Comparison of ENCODE assay signal across 14 mouse cellular contexts in genomic region chr10:4618026-4618425, GRCm38 (mm10). TPM values are rescaled to one million over a fixed set of nuclear protein-coding genes. Genes with fewer than 3 reads are reported as not detected.
A peak's percentile ranks its signal among the peaks of the same experiment; 100 is the strongest.
DNase-seq lines count a peak whose midpoint lies in the region; ATAC-seq and TF ChIP-seq lines count a peak whose summit lies in the region.
"Had no signal": no experiment of that assay in that cellular context is flagged by ENCODE, and none has a peak within 500 bp of the region (broad histone marks: within the 10 kb centered on the region; RNA-seq: fewer than 3 reads in every experiment).

No protein-coding gene starts in this region.

- H3K27me3 ChIP-seq in kidney, adult 2 months (replicated peaks; ENCODE audit: control insufficient read depth, insufficient read depth, low read length) = no peaks in the 10 kb centered on the region
- H3K27me3 ChIP-seq in lung, embryonic 16.5 days (ENCODE audit: control insufficient read depth, insufficient read depth, low read depth, low read length) = no peaks in the 10 kb centered on the region
- no peaks in the 10 kb centered on the region for H3K27me3 ChIP-seq in stomach, embryonic 15.5 days (replicated peaks)
- H3K27me3 ChIP-seq: embryonic facial prominence, embryonic 12.5 days had no signal

- H3K4me2 ChIP-seq in lung, embryonic 16.5 days (ENCODE audit: low read depth, low read length) = no peak overlapping the region
- no peak overlapping the region for H3K4me2 ChIP-seq in stomach, embryonic 15.5 days
- H3K4me2 ChIP-seq: embryonic facial prominence, embryonic 12.5 days; heart, embryonic 11.5 days; hindbrain, embryonic 14.5 days had no signal

- peak; percentile 51; the same call in 1 of the 2 replicates for ATAC-seq in lung, embryonic 16.5 days (ENCODE audit: low read depth)
- ATAC-seq in stomach, embryonic 15.5 days (ENCODE audit: insufficient read depth, low FRiP score, low read depth) = peak; percentile 51; the same call in 1 of the 2 replicates
- ATAC-seq: intestine, postnatal 0 days; liver, postnatal 0 days had no signal

- no peaks in the 10 kb centered on the region for H3K36me3 ChIP-seq in kidney, adult 2 months (ENCODE audit: control insufficient read depth, insufficient read depth, low read length)
- no peaks in the 10 kb centered on the region for H3K36me3 ChIP-seq in lung, embryonic 16.5 days (ENCODE audit: control insufficient read depth, insufficient read depth, low read length)
- H3K36me3 ChIP-seq in stomach, embryonic 15.5 days = no peaks in the 10 kb centered on the region
- H3K36me3 ChIP-seq: embryonic facial prominence, embryonic 12.5 days had no signal

- H3K4me1 ChIP-seq in kidney, adult 2 months (ENCODE audit: control insufficient read depth, insufficient read depth, low read length) = peaks cover 15% of the 10 kb centered on the region
- no peaks in the 10 kb centered on the region; the same call in 1 of the 2 replicates for H3K4me1 ChIP-seq in lung, embryonic 16.5 days (replicated peaks; ENCODE audit: control insufficient read depth, insufficient read depth, low read length)
- no peaks in the 10 kb centered on the region for H3K4me1 ChIP-seq in stomach, embryonic 15.5 days
- H3K4me1 ChIP-seq: embryonic facial prominence, embryonic 12.5 days had no signal

- H3K4me3 ChIP-seq in kidney, adult 2 months (ENCODE audit: insufficient read depth, low read depth, low read length) = no peak overlapping the region
- H3K4me3 ChIP-seq in lung, embryonic 16.5 days (ENCODE audit: low read length) = no peak overlapping the region
- no peak overlapping the region for H3K4me3 ChIP-seq in stomach, embryonic 15.5 days (replicated peaks)
- H3K4me3 ChIP-seq: embryonic facial prominence, embryonic 12.5 days had no signal

- H3K9me3 ChIP-seq in lung, embryonic 16.5 days (ENCODE audit: control insufficient read depth, low read length) = no peaks in the 10 kb centered on the region
- H3K9me3 ChIP-seq in stomach, embryonic 15.5 days = no peaks in the 10 kb centered on the region
- H3K9me3 ChIP-seq: embryonic facial prominence, embryonic 12.5 days had no signal

- DNase-seq in kidney, adult 2 months = peak; percentile 69
- DNase-seq in kidney, adult 11 months = no peak
- DNase-seq in lung, adult 18-20 months = no peak
- DNase-seq in fibroblast of lung, adult 2 months (ENCODE audit: low read depth) = peak; percentile 40
- no peak for DNase-seq in frontal cortex, adult 2 months (ENCODE audit: extremely low spot score in 1 of 2, low spot score in 1 of 2)
- DNase-seq: cerebellum, adult 8-10 months; heart, postnatal 14 days; liver, postnatal 0 days had no signal

- TF ChIP-seq POLR2A in kidney, adult 2 months (IDR thresholded peaks at IDR 0.05; ENCODE audit: low read depth, low read length) = no peak

- TF ChIP-seq CTCF in kidney, adult 2 months (conservative IDR thresholded peaks at IDR 0.05; ENCODE audit: insufficient read depth, insufficient read length, low read depth, low read length) = no peak

- H3K27ac ChIP-seq in kidney, adult 2 months (ENCODE audit: insufficient read depth, low read depth, low read length) = 0 out of 2 replicates have a peak overlapping the region, but pooled peaks have one; percentile 68
- no peak overlapping the region for H3K27ac ChIP-seq in lung, embryonic 16.5 days (ENCODE audit: low read length)
- H3K27ac ChIP-seq in stomach, embryonic 15.5 days = no peak overlapping the region
- H3K27ac ChIP-seq: embryonic facial prominence, embryonic 12.5 days; hindbrain, embryonic 14.5 days had no signal

- 32% methylated on average over 2 of the region's 2 CpGs for WGBS in kidney, adult 2 months
- 42% methylated on average over 2 of the region's 2 CpGs for WGBS in lung, embryonic 16.5 days
- 39% methylated on average over 2 of the region's 2 CpGs for WGBS in stomach, embryonic 15.5 days

- no peak overlapping the region for H3K9ac ChIP-seq in lung, embryonic 16.5 days (ENCODE audit: low read length)
- H3K9ac ChIP-seq in stomach, embryonic 15.5 days = no peak overlapping the region
- H3K9ac ChIP-seq: embryonic facial prominence, embryonic 12.5 days; hindbrain, embryonic 14.5 days; liver, postnatal 0 days had no signal

RNA-seq across cellular contexts. Expression of gene Esr1, which starts 6.6 kb away (rescaled TPM):
- polyA plus RNA-seq in kidney, adult 2 months (2012; rRNA removed) = 5.1 and 6.4 TPM in 2 replicates
- polyA plus RNA-seq in lung, embryonic 16.5 days (2015; fragmentation: Nextera tagmentation; extraction: Ambion mirVana) = 0.36 and 0.54 TPM in 2 replicates
- polyA plus RNA-seq in stomach, embryonic 15.5 days (2015; fragmentation: Nextera tagmentation; extraction: Ambion mirVana) = 0.75 and 0.86 TPM in 2 replicates
- 1.4 and 2.6 TPM in 2 replicates for polyA plus RNA-seq in frontal cortex, adult 2 months (2012; rRNA removed)

Comparison
In these comparisons a context has a peak if more than half of its experiments do, and no peak if none do; other contexts are left out.
1. DNase-seq: peak in kidney, adult 2 months (single experiment) and fibroblast of lung, adult 2 months (single experiment); none in kidney, adult 11 months (single experiment), lung, adult 18-20 months (0 of 2) and frontal cortex, adult 2 months (0 of 2).